Mouse (Mus musculus): ENCODE results near the gene Masp2. TPM values are rescaled to one million over a fixed set of nuclear protein-coding genes. Genes with fewer than 3 reads are reported as not detected.
A peak's percentile ranks its signal among the peaks of the same experiment; 100 is the strongest.

Masp2 gene
- total RNA-seq, 2 experiments from 2014 or later, result 1.6 to 1.7 TPM

DNA sequence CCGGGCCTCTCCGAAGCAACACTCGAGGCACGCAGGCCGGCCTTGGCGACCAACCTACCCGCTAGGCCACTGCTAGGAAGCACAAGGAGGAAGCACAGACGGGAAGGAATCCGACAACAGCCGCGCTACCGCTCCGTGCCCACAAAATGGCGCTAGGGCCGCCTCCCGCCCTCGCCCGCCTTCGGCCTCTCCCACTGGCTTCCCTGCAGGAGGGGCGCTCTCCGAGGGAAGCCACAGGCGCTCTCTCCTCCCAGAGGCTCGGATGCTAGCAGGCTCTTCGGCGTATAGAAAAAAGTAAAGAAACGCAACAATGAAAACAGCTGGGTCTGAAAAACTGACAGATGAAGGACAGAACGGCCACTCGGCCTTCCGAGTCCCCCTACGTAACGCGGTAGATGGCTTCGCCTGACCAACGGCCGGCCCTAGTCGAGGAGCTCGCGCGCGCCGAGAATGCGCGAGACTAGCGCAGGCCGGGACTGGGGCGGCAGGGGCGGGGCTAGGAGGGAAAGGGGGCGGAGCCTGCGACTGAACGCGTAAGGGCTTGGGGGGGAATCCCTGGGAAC lies 24.4 kb downstream of the Masp2 start, which contains the start of gene Tardbp:
TSS of gene Tardbp (minus strand) at position 397 of the 563 bp plus-strand sequence.
- peak; percentile 90 to 98 for DNase-seq (ENCODE audit: extremely low spot score in 1 of 2, low spot score in 2 of 2)

DNA sequence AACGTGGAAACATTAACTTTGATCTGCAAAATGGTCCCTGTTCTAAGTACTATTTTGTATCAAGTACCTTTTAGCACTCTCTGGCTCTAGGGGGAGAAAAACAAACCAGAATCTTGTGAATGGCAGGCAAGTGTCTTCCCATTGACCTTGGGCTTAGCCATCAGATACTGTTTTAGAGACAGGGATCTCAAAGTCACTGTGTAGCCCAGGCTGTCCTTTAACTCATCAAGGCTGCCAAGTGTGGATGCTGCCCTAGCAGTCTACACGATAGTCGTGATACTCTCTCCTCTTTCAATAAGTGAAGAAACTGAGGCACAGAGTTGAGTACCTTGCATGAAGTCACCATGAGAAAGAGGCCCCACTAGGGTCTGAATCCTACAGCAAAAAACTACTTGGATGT lies 24.9 kb downstream of the Masp2 start:
- intact Hi-C loops (cut with DNase I), result no loop called here
- no peak for DNase-seq (ENCODE audit: extremely low spot score in 1 of 2, low spot score in 2 of 2)

More for the DNA sequence above, 24.4 kb downstream of the Masp2 start, which contains the start of gene Tardbp:
- intact Hi-C loops (cut with DNase I), result no loop called here

DNA sequence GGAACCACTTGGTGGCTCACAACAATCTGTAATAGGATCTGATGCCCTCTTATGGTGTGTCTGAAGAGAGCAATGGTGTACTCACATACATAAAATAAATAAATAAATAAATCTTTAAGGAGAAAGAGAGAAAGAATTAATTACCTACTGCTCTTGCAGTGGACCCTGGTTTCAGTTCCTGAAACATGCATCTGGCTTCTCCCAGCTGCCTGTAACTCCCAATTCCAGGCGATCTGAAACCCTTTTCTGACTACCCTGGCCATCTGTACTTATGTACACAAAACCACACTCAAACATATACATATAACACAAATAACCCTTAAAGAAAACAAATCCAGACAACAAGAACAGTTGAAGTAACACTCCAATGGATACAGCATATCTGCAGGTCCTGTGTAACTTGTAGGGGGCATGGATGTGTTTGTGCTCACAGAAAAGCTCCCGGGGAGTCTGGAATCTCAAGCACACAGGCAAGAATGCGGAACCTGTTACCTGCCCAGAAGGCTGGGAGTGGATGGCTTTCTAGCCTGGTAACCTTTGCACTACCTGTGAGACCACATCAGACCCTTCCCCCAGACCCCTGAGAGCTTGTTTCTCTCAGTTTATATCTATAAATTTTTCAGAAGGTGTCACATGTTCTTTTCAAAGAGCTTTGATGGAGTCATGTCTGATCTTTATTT lies 29.8 kb downstream of the Masp2 start:
- intact Hi-C loops (cut with DNase I), result no loop called here
- DNase-seq (ENCODE audit: extremely low spot score in 1 of 2, low spot score in 2 of 2), result no peak

DNA sequence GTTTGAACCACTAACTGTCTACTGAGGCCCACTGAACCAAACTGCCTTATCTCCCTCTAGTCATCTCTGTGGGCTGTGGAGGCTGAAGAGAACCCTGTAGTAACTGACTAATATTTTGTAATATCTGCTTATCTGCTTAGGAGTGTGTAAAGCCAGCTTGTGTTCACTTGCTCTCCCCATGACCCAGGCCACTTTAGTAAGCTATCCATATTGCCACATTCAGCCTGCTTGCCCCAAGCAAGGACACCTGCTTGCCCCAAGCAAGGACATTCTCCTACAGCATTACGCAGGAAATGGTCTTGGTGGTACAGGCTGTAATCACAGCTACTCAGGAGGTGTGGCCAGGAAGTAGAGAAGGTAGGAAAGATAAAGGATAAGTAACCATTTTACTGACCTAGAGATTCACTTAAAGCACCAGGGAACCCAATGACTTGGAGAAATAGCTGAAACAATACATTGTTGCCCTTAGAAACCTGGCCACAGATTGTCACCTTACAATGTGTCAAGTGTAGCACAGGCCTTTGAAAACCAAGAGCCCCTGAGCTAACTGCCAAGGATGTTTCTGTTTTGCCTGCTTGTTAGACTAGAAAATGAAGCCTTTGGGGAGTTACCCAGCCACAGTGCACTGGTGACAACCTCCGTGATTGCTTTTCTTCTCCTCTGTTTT lies 31.2 kb downstream of the Masp2 start:
- DNase-seq (ENCODE audit: extremely low spot score in 1 of 2, low spot score in 2 of 2), result no peak
- intact Hi-C loops (cut with DNase I), result no loop called here

DNA sequence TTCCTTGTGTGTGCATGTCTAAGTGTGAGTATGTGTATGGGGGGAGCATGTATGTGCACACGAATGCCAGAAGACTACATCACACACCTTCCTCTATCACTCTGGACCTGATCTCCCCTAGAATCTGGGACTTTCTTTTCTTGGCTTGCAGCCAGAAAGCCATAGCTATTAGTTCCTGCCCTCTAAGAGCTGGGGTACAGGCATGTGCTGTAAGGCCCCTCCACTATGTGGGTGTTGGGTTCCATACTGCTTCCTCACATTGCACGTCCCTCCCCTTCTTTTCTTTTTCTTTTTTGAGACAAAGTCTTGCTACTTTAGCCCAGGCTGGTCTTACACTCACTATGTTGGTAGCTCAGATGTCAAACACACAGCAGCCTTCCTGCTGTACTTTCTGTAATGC lies 33.0 kb downstream of the Masp2 start:
- intact Hi-C loops (cut with DNase I), result no loop called here
- no peak for DNase-seq (ENCODE audit: extremely low spot score in 1 of 2, low spot score in 2 of 2)

DNA sequence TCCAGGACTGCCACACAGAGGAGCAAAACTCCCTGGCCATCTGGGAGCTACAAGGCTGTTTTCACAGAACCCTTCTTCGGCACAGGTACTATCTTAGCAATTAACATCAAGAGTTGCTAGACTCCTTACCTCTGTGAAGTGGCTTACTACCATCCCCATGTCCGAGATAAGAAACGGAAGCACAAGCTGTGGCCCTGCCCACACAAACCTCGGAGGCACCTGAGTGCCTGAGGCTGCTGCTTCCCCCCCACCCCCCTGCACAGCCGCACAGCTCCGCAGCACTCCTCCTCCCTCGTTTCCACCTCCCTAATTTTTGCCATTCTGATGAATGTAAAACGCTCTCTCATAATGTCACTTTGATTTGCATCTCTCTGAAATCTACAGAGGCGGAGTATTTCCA lies 35.9 kb downstream of the Masp2 start:
- no peak for DNase-seq (ENCODE audit: extremely low spot score in 1 of 2, low spot score in 2 of 2)
- intact Hi-C loops (cut with DNase I), result no loop called here

DNA sequence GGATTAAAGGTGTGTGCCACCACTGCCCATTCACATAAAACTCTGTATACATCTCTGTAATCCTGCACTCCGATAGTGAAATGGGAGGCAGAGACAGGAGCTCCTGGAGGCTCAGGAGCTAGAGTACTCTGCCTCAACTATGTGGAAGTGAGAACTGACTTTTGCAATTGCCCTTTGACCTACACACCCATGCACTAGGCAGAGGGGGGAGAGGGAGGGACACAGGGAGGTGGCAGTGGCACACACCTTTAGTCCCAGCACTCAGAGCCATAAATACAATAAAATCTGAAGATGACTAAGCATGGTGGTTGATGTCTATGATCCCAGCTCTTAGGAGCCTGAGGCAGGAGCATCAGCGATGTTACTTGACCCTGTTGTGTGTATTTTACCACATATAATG lies 37.1 kb downstream of the Masp2 start:
- no peak for DNase-seq (ENCODE audit: extremely low spot score in 1 of 2, low spot score in 2 of 2)
- intact Hi-C loops (cut with DNase I), result no loop called here

DNA sequence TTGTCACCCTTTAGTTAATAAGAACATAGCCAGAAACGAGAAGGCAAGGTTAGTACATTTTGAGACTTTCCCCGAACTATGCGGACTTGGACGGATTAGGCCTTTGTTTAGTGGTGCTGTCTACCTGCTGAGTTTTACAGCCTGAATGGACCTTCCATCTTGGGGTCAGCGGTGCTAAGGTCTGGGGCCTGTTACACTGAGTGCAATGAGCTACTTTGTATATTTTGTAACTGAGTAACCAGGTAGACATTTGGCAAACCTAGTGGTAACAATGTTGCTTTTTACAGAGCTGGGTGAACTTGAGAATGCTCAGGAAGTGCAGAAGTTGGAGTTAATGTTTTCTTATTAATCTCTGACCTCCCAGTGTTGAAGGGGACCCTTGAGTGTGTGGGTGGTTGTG lies 38.8 kb downstream of the Masp2 start:
- DNase-seq (ENCODE audit: extremely low spot score in 1 of 2, low spot score in 2 of 2), result no peak
- intact Hi-C loops (cut with DNase I), result no loop called here

DNA sequence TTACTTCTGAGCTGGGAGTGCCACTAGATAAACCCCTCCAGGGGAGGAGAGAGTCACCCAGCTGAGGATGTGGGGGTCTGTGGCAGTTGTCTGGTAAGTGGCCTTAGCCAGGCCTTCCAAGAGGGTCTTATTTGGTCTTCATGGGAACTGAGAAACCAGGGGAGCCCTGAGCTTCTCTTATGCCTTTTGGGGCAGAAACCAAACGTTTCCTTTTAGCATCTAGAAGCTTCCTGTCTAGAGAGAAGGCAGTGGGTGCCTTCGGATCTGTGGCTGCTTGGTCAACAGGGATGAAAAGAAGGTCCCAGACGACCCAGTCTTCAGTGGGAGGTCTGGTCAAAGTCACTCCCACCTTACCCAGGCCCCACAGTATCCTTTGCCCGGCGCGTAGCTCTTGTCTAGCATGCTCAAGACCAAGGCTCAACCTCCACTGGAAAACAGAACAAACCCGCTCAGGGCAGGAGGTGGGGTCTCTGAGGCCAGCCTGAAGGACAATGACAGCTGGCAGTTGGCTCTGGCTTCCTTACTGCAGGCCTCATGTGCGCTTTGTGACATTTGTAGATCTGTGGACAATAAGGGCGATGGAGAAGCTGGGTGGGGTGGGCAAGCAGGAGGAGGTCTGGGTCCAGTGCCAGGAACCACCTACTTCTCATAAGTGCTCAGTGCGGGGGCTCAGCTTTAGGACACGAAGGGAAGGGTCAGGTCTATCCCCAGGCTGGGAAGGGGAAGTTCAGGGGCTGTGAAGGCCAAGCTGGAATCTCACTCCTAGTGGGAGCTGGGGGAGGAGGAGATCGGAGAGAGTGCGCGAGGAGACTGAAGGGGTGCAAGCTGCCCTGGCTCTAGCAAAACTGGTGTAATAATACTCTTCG lies 41.2 kb downstream of the Masp2 start, which contains the start of gene Gm572:
TSS of gene Gm572 (plus strand) at position 27 of the 866 bp plus-strand sequence.
- intact Hi-C loops (cut with DNase I), result no loop called here
- DNase-seq (ENCODE audit: extremely low spot score in 1 of 2, low spot score in 2 of 2), result no peak

DNA sequence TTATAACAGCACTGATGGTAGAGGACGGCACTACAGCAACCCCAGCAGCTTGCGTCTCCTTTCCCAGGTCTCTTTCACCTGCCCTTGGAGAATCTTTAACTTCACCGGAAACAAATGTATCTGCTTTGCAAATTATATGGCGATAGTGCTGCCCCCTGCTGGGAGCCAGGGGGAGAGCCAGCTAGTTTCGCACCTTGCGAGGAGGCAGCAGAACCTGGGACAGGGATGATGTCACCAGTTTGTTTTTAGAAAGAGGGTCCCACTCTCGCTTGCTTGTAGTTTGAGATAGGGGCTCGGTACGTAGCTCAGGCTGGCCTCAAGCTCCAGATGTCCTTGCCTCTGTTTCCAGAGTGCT lies 41.8 kb downstream of the Masp2 start:
- DNase-seq (ENCODE audit: extremely low spot score in 1 of 2, low spot score in 2 of 2), result peak in 1 of 2 experiments; percentile 66
- intact Hi-C loops (cut with DNase I), result no loop called here

DNA sequence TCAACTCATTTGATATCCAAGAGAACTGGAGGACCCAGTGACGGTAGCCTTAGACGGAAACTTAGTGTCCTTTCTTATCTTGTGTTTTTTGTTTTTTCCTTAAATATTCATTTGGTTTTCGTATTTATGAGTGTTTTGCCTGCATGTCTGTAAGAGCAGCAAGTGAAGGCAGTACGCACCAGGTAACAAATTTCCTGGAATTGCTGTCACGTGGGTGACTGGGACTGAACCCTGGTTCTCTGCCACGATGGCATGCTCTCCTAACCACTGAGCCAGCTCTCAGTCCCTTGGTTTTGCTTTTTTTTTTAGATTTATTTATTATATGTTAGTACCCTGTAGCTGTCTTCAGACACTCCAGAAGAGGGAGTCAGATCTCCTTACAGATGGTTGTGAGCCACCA lies 42.6 kb downstream of the Masp2 start:
- intact Hi-C loops (cut with DNase I), result no loop called here
- DNase-seq (ENCODE audit: extremely low spot score in 1 of 2, low spot score in 2 of 2), result no peak

DNA sequence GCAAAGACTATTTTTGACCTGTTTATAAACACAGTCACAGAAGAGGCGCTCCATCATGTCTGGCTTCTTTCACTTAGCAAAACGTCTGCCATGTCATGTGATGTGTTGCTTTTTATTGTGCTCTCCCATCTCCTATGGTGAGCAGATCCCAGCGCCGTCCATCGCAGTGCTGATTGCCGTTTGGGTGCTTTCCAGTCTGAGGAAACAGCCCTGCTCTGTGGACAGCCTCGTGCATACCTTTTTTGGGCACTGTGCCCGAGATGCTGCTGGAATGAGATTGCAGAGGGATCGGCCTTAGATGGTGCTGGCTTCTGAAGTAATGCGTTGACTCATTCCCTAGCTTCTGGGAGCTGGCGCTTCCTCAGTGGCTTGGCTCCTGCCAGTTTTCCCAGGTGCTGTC lies 44.3 kb downstream of the Masp2 start:
- DNase-seq (ENCODE audit: extremely low spot score in 1 of 2, low spot score in 2 of 2), result peak in 1 of 2 experiments; percentile 54
- intact Hi-C loops (cut with DNase I), result no loop called here

DNA sequence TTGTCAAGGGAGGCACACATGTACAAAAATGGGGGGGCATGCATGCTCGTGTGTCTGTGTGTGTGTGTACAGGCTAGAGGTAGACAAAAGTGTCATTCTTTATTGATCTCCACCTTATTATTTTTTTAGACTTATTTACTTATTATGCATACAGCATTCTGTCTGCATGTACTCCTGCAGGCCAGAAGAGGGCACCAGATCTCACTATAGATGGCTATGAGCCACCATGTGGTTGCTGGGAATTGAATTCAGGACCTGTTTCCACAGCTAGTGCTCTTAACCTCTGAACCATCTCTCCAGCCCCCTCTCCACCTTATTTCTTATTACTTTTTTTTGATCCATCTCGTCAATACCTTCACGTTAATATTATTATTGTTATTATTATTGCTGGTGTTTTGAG lies 47.0 kb downstream of the Masp2 start:
- DNase-seq (ENCODE audit: extremely low spot score in 1 of 2, low spot score in 2 of 2), result no peak
- intact Hi-C loops (cut with DNase I), result no loop called here

DNA sequence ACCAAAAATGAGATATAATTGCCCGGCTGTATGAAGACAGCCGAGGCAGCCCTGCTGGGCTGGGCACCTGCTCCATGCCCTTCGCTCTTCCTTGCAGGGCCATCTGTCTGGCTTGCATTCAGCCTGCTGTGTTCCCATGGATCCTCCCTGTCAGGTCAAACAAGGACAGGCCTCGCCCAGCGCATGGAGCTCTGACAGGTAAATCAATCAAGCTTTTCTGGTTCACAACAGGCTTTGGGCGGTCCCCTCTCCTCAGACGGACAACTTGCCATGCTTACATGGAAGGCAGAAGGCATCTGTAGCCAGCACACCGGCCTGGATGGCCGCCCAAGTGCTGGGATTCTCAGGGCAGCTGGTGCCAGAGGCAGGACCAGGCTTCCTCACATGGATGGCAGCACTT lies 48.7 kb downstream of the Masp2 start:
- intact Hi-C loops (cut with DNase I), result no loop called here
- no peak for DNase-seq (ENCODE audit: extremely low spot score in 1 of 2, low spot score in 2 of 2)

DNA sequence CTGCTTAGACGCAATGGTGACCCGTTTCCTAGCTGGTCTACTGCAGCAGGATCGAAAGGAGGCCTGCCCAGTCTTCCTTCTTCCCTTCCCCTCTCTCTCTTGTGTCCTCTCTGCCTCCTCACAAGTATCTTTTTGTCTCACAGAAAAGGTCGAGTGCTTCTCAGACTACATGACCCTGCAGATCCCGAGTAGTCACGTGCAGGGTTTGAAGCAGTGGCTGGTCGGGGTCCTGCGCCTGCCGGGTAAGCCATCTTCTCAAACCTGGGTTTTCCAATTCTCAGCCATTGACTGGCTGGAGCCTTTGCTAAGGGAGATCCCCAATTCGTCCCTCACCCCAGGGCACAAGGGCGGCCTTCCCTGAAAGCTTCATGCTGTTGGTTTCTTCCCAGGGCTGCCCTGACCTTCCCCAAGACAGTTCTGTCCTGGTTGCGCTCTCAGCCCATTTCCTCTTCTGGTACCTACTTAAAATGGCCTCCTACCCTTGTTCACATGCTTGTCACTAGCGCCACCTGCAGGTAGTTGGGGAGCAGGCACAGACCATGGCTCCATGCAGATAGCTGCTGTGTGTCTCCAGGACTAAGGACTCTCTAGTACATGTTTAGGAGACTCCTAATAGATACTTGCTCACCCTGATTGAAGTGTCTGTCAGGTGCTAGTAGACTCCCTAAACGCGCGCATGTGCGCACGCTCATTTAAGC lies 52.5 kb downstream of the Masp2 start:
- intact Hi-C loops (cut with DNase I), result no loop called here
- no peak for DNase-seq (ENCODE audit: extremely low spot score in 1 of 2, low spot score in 2 of 2)

DNA sequence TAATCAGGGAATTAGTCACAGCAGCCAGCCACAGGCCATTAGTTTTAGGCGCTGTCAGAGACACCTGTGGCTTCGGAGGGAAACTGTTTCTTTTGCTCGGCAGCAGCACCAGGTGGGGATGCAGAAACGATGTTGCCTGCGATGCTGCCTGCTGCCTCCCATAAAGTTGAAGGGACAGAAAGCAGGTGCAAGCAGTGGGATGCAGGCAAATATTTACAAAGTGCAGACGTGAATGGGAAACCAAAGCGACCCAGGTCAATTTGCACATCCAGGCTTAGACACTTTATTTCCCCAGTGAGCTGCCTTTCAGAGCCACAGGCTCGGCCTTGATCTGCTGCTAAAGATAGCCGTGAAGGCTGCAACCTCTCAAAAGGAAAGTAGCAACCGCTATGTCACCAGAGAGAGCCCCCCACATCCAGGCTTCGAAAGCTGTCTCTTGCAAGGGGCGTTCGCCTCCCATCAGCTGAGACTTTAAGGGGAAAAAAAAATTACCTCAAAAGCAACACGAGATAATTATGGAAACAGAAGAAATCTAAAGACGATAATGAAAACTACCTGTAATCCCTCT lies 54.4 kb downstream of the Masp2 start:
- intact Hi-C loops (cut with DNase I), result no loop called here
- DNase-seq (ENCODE audit: extremely low spot score in 1 of 2, low spot score in 2 of 2), result no peak

DNA sequence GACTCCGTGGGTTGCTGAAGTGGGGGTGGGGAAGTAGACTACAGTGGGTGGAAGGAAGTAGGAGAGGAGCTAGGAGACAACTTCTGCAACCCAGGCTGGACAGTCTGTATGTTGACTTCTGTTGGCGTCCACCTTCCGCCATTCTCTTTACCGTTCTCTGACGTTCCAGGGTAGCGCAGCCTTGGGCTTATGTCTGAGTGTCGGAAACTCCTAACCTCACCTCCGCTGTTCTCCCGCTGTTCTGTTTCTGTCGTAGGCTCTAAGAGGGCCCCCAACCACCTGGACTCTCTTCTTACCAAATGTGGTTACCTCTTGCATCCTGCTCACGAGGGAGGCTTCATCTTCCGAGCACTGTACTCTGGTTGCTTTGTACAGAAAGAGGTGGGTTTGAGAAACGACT lies 55.4 kb downstream of the Masp2 start:
- intact Hi-C loops (cut with DNase I), result no loop called here

DNA sequence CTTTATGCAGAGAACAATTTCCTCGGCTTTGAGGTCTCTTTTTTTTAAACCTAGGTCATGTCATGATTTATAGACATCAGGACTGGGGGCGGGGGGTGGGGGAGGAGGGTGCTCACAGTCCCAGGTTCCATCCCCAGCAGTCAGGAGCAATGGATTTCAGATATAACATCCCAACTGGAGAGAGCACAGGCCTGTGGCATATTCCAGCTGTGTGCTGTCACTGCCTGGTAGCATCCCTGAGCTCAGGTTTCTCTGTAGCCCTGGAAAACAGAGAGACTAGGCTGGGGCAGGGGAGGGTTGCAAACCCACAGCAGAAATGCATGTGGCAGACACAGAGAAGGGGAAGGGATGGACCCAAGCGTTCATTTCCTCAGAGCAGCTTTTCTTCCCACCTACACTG lies 57.8 kb downstream of the Masp2 start:
- no peak for DNase-seq (ENCODE audit: extremely low spot score in 1 of 2, low spot score in 2 of 2)
- intact Hi-C loops (cut with DNase I), result no loop called here

More for the DNA sequence above, 55.4 kb downstream of the Masp2 start:
- no peak for DNase-seq (ENCODE audit: extremely low spot score in 1 of 2, low spot score in 2 of 2)
